Mouse (Mus musculus) C2C12 (cell line): Measurements from ENCODE around the gene Mfsd5.

Source experiments
- CTCF ChIP-seq: IDR thresholded peaks from one replicate; pipeline ENCODE4 v1.5.1; 2011; ENCODE audit not compliant: control insufficient read depth, insufficient read depth, insufficient read length
- FOSL1 ChIP-seq: IDR thresholded peaks from one replicate; pipeline ENCODE4 v1.8.0; 2011; ENCODE audit warnings: mild to moderate bottlenecking, low read length; ENCODE audit not compliant: poor library complexity, insufficient read depth, severe bottlenecking

DNA sequence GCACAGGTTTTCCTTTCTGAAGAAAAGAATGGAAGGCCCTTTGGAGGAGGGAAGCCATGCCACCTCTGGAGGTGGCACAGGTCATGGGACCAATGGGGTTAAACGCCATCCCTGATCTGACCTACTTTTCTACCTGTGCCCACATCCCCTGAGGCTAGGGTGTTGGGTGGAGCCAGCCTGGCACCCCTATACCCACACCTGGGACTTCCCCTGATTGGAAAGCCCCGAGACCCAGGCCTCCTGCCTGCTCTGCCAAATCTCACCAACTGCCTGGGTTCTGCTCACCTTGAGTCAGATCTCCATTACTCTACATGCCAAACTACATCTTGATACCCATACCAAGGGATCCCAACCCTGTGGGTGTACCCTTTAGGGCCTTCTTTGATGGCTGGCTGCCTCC is 16.2 kb upstream of the Mfsd5 start:
- TF ChIP-seq CTCF (no peak), FOSL1 (no peak)
